Mouse (Mus musculus): Measurements from ENCODE around the gene Rap1a. TPM values are rescaled to one million over a fixed set of nuclear protein-coding genes. Genes with fewer than 3 reads are reported as not detected.

Gene Rap1a
- polyA plus RNA-seq, 2 experiments: 37.4 to 86.2 TPM

DNA sequence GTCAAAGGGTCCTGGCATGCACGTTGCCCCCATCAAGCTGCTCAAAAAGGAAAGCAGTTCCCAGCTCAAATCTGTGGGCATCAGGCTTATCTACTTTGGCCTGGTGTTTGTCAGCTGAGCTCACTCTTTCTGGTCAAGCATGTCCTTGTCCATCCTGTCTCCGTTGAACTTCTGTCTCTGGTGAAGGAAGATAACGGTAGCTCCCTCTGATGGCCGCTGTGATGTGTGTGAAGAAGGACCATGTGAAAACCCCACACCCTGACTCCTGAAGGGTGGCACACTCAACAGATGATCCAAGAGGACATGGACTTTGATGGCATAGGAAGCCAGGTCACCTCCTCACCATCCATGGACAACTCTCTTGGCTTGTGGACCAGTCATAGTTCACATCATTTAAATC, 82.4 kb downstream of the Rap1a start:
- Histone ChIP-seq H3K9me3 (ENCODE audit: control insufficient read depth, low read length) (no peaks in the 10 kb centered on the region), H3K36me3 (replicated peaks; ENCODE audit: control insufficient read depth, insufficient read depth, low read depth) (no peaks in the 10 kb centered on the region), H3K4me1 (replicated peaks; ENCODE audit: control insufficient read depth in 2 of 2, insufficient read depth in 2 of 2, low read length in 1 of 2) (no peaks in the 10 kb centered on the region), H3K9ac (replicated peaks) (no peak overlapping the region), H3K27ac (no peak overlapping the region), H3K4me3 (ENCODE audit: insufficient read depth in 1 of 2, low read depth in 2 of 2, low read length in 2 of 2) (no peak overlapping the region), H3K27me3 (ENCODE audit: control insufficient read depth, insufficient read depth, low read length) (no peaks in the 10 kb centered on the region), H3K4me2 (ENCODE audit: low read depth) (no peak overlapping the region)
- TF ChIP-seq EP300 (IDR thresholded peaks at IDR 0.05; ENCODE audit: low read depth): no peak
- peak; percentile 25; the same call in 1 of the 2 replicates for TF ChIP-seq CTCF (IDR thresholded peaks at IDR 0.05; ENCODE audit: low read depth)
- 15% methylated on average over 4 of the region's 4 CpGs for WGBS (ENCODE audit: insufficient replicate concordance)
- DNase-seq (ENCODE audit: low read depth in 3 of 3, low spot score in 3 of 3) (no peak), ATAC-seq (ENCODE audit: insufficient read depth) (no peak)

DNA sequence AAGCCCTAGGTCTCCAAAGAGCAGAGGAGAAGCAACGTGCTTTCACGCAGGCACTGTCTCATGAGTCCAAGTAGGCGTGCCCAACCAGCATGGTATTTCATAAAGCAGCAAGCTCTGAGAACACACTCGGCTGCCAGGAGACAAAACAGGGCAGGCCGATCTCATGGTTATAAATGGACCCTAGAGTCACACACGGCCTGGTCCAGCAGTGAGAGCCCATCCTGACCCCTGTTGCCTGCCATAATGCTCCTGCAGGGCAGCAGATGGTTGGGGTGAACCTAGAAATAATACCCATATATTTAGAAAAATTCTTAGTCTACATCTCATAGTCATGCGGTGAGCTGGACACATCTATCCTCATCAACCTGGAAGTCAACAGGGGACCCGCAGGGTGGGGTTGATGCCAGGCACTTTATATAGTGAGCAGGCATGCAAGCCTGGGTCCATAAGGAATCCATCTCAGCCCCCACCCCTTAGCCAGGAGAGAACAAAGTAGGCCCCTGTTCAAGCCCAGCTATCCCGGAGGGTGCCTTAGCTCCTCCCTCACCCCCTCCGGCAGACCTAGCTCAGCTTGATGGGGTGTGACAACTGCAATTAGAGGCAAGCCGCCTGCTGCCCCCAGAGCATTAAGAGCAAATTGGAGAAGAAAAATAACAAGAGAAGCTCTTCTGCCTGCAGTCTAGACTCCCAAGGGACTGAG, 83.1 kb downstream of the Rap1a start:
- no peak for TF ChIP-seq EP300 (IDR thresholded peaks at IDR 0.05; ENCODE audit: low read depth)
- no peak for TF ChIP-seq CTCF (IDR thresholded peaks at IDR 0.05; ENCODE audit: low read depth)
- no peak overlapping the region for H3K4me2 ChIP-seq (ENCODE audit: low read depth)
- H3K4me3 ChIP-seq (ENCODE audit: insufficient read depth in 1 of 2, low read depth in 2 of 2, low read length in 2 of 2): no peak overlapping the region
- no peak overlapping the region for H3K9ac ChIP-seq (replicated peaks)
- DNase-seq (ENCODE audit: low read depth in 3 of 3, low spot score in 3 of 3): no peak
- no peak overlapping the region for H3K27ac ChIP-seq
- no peak for ATAC-seq (ENCODE audit: insufficient read depth)
- H3K36me3 ChIP-seq (replicated peaks; ENCODE audit: control insufficient read depth, insufficient read depth, low read depth): no peaks in the 10 kb centered on the region
- 74% methylated on average over 11 of the region's 11 CpGs for WGBS (ENCODE audit: insufficient replicate concordance)
- no peaks in the 10 kb centered on the region for H3K9me3 ChIP-seq (ENCODE audit: control insufficient read depth, low read length)
- H3K4me1 ChIP-seq (replicated peaks; ENCODE audit: control insufficient read depth in 2 of 2, insufficient read depth in 2 of 2, low read length in 1 of 2): no peaks in the 10 kb centered on the region
- H3K27me3 ChIP-seq (ENCODE audit: control insufficient read depth, insufficient read depth, low read length): no peaks in the 10 kb centered on the region

DNA sequence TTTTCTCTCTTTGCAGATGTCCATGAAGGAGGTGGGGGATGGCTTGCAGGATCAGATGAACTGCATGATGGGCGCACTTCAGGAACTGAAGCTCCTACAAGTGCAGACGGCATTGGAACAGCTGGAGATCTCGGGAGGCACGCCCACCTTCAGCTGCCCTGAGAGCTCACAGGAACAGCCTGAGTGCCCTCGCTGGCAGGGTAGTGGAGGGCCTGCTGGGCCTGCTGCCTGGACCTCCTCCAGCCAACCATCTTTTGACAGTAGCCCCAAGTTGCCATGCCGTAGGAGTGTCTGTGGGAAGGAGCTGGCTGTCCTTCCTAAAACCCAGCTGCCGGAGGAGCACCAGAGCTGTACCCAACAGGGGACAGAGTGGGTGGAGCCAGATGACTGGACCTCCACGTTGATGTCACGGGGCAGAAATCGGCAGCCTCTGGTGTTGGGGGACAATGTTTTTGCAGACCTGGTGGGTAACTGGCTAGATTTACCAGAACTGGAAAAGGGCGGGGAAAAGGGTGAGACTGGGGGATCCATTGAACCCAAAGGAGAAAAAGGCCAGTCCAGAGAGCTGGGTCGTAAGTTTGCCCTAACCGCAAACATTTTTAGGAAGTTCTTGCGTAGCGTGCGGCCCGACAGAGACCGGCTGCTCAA, 84.7 kb downstream of the Rap1a start:
- 69% methylated on average over 18 of the region's 18 CpGs for WGBS (ENCODE audit: insufficient replicate concordance)
- no peak overlapping the region for H3K27ac ChIP-seq
- no peak overlapping the region for H3K4me3 ChIP-seq (ENCODE audit: insufficient read depth in 1 of 2, low read depth in 2 of 2, low read length in 2 of 2)
- no peaks in the 10 kb centered on the region for H3K27me3 ChIP-seq (ENCODE audit: control insufficient read depth, insufficient read depth, low read length)
- H3K36me3 ChIP-seq (replicated peaks; ENCODE audit: control insufficient read depth, insufficient read depth, low read depth): no peaks in the 10 kb centered on the region
- no peak for TF ChIP-seq EP300 (IDR thresholded peaks at IDR 0.05; ENCODE audit: low read depth)
- TF ChIP-seq CTCF (IDR thresholded peaks at IDR 0.05; ENCODE audit: low read depth): no peak
- ATAC-seq (ENCODE audit: insufficient read depth) (no peak), DNase-seq (ENCODE audit: low read depth in 3 of 3, low spot score in 3 of 3) (no peak)
- no peaks in the 10 kb centered on the region for H3K9me3 ChIP-seq (ENCODE audit: control insufficient read depth, low read length)
- no peak overlapping the region for H3K9ac ChIP-seq (replicated peaks)
- H3K4me2 ChIP-seq (ENCODE audit: low read depth): no peak overlapping the region
- no peaks in the 10 kb centered on the region for H3K4me1 ChIP-seq (replicated peaks; ENCODE audit: control insufficient read depth in 2 of 2, insufficient read depth in 2 of 2, low read length in 1 of 2)

DNA sequence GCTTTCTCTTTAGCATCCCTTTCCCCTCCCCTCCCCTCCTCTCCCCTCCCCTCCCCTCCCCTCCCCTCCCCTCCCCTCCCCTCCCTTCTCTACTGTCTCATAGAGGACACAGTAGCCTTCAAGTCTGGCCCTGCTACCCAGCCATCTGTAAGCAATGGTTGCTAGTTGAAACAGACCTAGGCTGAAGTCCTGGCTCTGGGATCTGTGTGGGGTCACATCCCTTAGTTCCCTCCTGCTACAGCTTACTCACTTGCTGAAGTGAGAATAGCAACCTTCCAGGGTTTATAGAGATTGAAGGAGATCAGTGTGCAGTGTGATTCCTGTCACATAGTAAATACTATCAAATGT, 86.3 kb downstream of the Rap1a start:
- Histone ChIP-seq H3K27ac (no peak overlapping the region), H3K9ac (replicated peaks) (no peak overlapping the region), H3K27me3 (ENCODE audit: control insufficient read depth, insufficient read depth, low read length) (no peaks in the 10 kb centered on the region), H3K4me1 (replicated peaks; ENCODE audit: control insufficient read depth in 2 of 2, insufficient read depth in 2 of 2, low read length in 1 of 2) (no peaks in the 10 kb centered on the region), H3K9me3 (ENCODE audit: control insufficient read depth, low read length) (no peaks in the 10 kb centered on the region), H3K4me2 (ENCODE audit: low read depth) (no peak overlapping the region), H3K36me3 (replicated peaks; ENCODE audit: control insufficient read depth, insufficient read depth, low read depth) (no peaks in the 10 kb centered on the region), H3K4me3 (ENCODE audit: insufficient read depth in 1 of 2, low read depth in 2 of 2, low read length in 2 of 2) (no peak overlapping the region)
- DNase-seq (ENCODE audit: low read depth in 3 of 3, low spot score in 3 of 3) (no peak), ATAC-seq (ENCODE audit: insufficient read depth) (no peak)
- TF ChIP-seq EP300 (IDR thresholded peaks at IDR 0.05; ENCODE audit: low read depth) (no peak), CTCF (IDR thresholded peaks at IDR 0.05; ENCODE audit: low read depth) (no peak)

DNA sequence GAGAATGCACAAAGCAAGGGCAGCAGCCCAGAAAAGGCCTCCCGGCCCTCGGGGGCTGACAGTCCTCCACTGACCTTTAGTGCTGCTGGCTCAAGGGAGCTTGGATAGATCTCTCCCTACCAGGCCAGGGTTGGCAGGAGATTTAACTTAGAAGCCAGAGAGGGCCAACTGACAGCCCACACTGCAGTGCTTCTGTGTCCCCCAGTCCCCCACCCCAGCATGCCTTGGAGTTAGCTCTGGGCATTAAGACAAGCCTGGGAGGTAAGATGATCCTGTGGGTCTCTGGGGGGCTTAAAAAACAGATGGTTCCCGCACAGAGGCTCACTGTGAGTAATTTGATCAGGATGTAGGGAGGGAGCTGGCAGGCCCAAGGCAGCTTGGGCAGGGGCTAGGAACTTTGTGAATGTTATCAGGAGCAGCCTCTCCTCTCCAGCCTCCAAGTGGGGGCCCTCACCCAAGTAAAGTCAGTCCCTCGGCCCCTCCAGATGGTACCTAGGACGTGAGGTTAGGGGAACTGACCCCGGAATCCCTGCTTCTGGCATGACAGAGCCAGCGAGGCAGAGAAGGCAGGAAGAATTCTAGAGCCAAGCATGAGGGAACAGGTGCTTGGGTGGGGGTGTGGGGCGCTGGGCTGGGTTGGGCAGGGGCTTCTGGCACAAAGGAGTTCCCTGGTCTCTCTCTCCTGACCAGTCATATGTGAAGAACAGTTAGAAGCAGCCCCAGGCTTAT, 86.9 kb downstream of the Rap1a start:
- Histone ChIP-seq H3K4me2 (ENCODE audit: low read depth) (no peak overlapping the region), H3K4me1 (replicated peaks; ENCODE audit: control insufficient read depth in 2 of 2, insufficient read depth in 2 of 2, low read length in 1 of 2) (no peaks in the 10 kb centered on the region), H3K9ac (replicated peaks) (no peak overlapping the region), H3K36me3 (replicated peaks; ENCODE audit: control insufficient read depth, insufficient read depth, low read depth) (no peaks in the 10 kb centered on the region), H3K27ac (no peak overlapping the region), H3K9me3 (ENCODE audit: control insufficient read depth, low read length) (no peaks in the 10 kb centered on the region), H3K27me3 (ENCODE audit: control insufficient read depth, insufficient read depth, low read length) (no peaks in the 10 kb centered on the region), H3K4me3 (ENCODE audit: insufficient read depth in 1 of 2, low read depth in 2 of 2, low read length in 2 of 2) (no peak overlapping the region)
- ATAC-seq (ENCODE audit: insufficient read depth): no peak
- TF ChIP-seq CTCF (IDR thresholded peaks at IDR 0.05; ENCODE audit: low read depth): no peak
- TF ChIP-seq EP300 (IDR thresholded peaks at IDR 0.05; ENCODE audit: low read depth): no peak
- WGBS (ENCODE audit: insufficient replicate concordance): 46% methylated on average over 8 of the region's 8 CpGs
- no peak for DNase-seq (ENCODE audit: low read depth in 3 of 3, low spot score in 3 of 3)

Data from liver, embryonic 14.5 days (tissue).